8 mouse cellular contexts compared by ENCODE assay signal in the genomic region with DNA sequence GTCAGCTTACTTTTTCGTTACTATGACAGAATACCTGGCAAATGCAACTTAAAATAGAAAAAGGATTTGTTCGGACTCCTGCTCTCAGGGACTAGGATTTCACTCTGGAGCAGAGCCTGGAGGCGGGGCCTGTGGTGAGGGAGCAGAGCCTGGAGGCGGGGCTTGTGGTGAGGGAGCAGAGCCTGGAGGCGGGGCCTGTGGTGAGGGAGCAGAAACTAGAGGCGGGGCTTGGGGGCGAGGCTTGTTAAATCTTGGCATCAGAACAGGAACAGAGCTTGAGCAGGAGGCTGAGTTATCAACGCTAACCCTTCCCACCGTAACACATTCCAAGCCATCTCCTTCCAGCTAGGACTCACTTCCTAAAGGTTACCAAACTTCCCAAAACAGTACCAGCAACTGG. TPM values are rescaled to one million over a fixed set of nuclear protein-coding genes. Genes with fewer than 3 reads are reported as not detected.
DNase-seq lines count a peak whose midpoint lies in the region; ATAC-seq lines count a peak whose summit lies in the region.

No protein-coding gene starts in this region.

- H3K4me2 ChIP-seq in embryonic facial prominence, embryonic 11.5 days (ENCODE audit: low read depth, low read length), result no peak overlapping the region
- H3K4me2 ChIP-seq in kidney, embryonic 15.5 days, result no peak overlapping the region

- no peak; the same call in 1 of the 2 replicates for ATAC-seq in embryonic facial prominence, embryonic 11.5 days (replicated peaks; ENCODE audit: insufficient number of reproducible peaks, low FRiP score, low TSS enrichment, low read depth)
- peak; percentile 66 for ATAC-seq in kidney, embryonic 15.5 days (replicated peaks; ENCODE audit: low FRiP score)

- no peak overlapping the region for H3K27ac ChIP-seq in embryonic facial prominence, embryonic 11.5 days (replicated peaks; ENCODE audit: low read depth, low read length)
- 0 out of 2 replicates have a peak overlapping the region, but pooled peaks have one; percentile 1 for H3K27ac ChIP-seq in kidney, embryonic 15.5 days

- no peaks in the 10 kb centered on the region for H3K9me3 ChIP-seq in embryonic facial prominence, embryonic 11.5 days (replicated peaks; ENCODE audit: control insufficient read depth, low read length)
- H3K9me3 ChIP-seq in kidney, embryonic 15.5 days (replicated peaks), result no peaks in the 10 kb centered on the region

- H3K4me1 ChIP-seq in embryonic facial prominence, embryonic 11.5 days (ENCODE audit: control insufficient read depth, insufficient read depth, low read length), result no peaks in the 10 kb centered on the region
- peaks cover 25% of the 10 kb centered on the region for H3K4me1 ChIP-seq in kidney, embryonic 15.5 days

- H3K9ac ChIP-seq in embryonic facial prominence, embryonic 11.5 days (replicated peaks; ENCODE audit: low read length), result no peak overlapping the region
- no peak overlapping the region for H3K9ac ChIP-seq in kidney, embryonic 15.5 days

- 40% methylated on average over 9 of the region's 9 CpGs for WGBS in embryonic facial prominence, embryonic 11.5 days
- WGBS in kidney, embryonic 15.5 days, result 45% methylated on average over 9 of the region's 9 CpGs

- peak; percentile 18 to 52 for DNase-seq in urinary bladder, adult 18-20 months (ENCODE audit: low spot score in 2 of 2)
- no peak for DNase-seq in urinary bladder, adult 2 months (ENCODE audit: low spot score)
- peak; percentile 59 for DNase-seq in embryonic facial prominence, embryonic 11.5 days (ENCODE audit: low spot score)
- DNase-seq in heart, adult 9 months (ENCODE audit: low spot score in 2 of 2), result peak; percentile 85 to 89
- DNase-seq in lung, postnatal 10 days, result peak; percentile 90
- peak; percentile 37 for DNase-seq in thymus, postnatal 25 days
- DNase-seq in right cerebral cortex, postnatal 10 days (ENCODE audit: low spot score in 2 of 2), result no peak

- peaks cover 27% of the 10 kb centered on the region for H3K36me3 ChIP-seq in embryonic facial prominence, embryonic 11.5 days (replicated peaks; ENCODE audit: control insufficient read depth, insufficient read depth, low read depth, low read length)
- H3K36me3 ChIP-seq in kidney, embryonic 15.5 days, result peaks cover 97% of the 10 kb centered on the region

- H3K4me3 ChIP-seq in embryonic facial prominence, embryonic 11.5 days (ENCODE audit: low read depth, low read length), result no peak overlapping the region
- no peak overlapping the region for H3K4me3 ChIP-seq in kidney, embryonic 15.5 days (replicated peaks)

- H3K27me3 ChIP-seq in embryonic facial prominence, embryonic 11.5 days (ENCODE audit: control insufficient read depth, insufficient read depth, low read length), result no peaks in the 10 kb centered on the region
- no peaks in the 10 kb centered on the region for H3K27me3 ChIP-seq in kidney, embryonic 15.5 days

RNA-seq across cellular contexts. Expression of gene Prpf18, which starts 58.5 kb away (rescaled TPM):
- 28.5 and 29.2 TPM in 2 replicates for polyA plus RNA-seq in urinary bladder, adult 2 months (2012; rRNA removed)
- polyA plus RNA-seq in embryonic facial prominence, embryonic 11.5 days (2014; fragmentation: Nextera tagmentation; extraction: Ambion mirVana), result 37.7 and 41.9 TPM in 2 replicates
- 37.8 and 38.2 TPM in 2 replicates for polyA plus RNA-seq in kidney, embryonic 15.5 days (2015; fragmentation: Nextera tagmentation; extraction: Ambion mirVana)

Comparison
In these comparisons a context has a peak if more than half of its experiments do, and no peak if none do; other contexts are left out.
1. DNase-seq: peak in urinary bladder, adult 18-20 months (2 of 2), embryonic facial prominence, embryonic 11.5 days (single experiment), heart, adult 9 months (2 of 2), lung, postnatal 10 days (single experiment) and thymus, postnatal 25 days (single experiment); none in urinary bladder, adult 2 months (single experiment) and right cerebral cortex, postnatal 10 days (0 of 2).